ENCODE assay signal across 8 mouse cellular contexts in genomic region chr3:27237226-27237625, GRCm38 (mm10). TPM values are rescaled to one million over a fixed set of nuclear protein-coding genes. Genes with fewer than 3 reads are reported as not detected.
DNase-seq lines count a peak whose midpoint lies in the region; ATAC-seq and TF ChIP-seq lines count a peak whose summit lies in the region.

No protein-coding gene starts in this region.

- peak; percentile 65; the same call in 1 of the 2 replicates for ATAC-seq in forebrain, embryonic 11.5 days (replicated peaks; ENCODE audit: low FRiP score)
- ATAC-seq in forebrain, embryonic 15.5 days (replicated peaks): no peak
- no peak for ATAC-seq in limb, embryonic 14.5 days (ENCODE audit: low FRiP score, low read depth)

- no peak for TF ChIP-seq POLR2A in spleen, adult 2 months (IDR thresholded peaks at IDR 0.05; ENCODE audit: low read depth, low read length)
- no peak for TF ChIP-seq POLR2A in limb, embryonic 14.5 days (IDR thresholded peaks at IDR 0.05; ENCODE audit: borderline replicate concordance, extremely low read depth, insufficient read depth, insufficient read length)

- H3K4me2 ChIP-seq in forebrain, embryonic 11.5 days (ENCODE audit: low read depth, low read length, severe bottlenecking): no peak overlapping the region
- no peak overlapping the region for H3K4me2 ChIP-seq in forebrain, embryonic 15.5 days (replicated peaks)
- H3K4me2 ChIP-seq in limb, embryonic 14.5 days (replicated peaks; ENCODE audit: low read depth, low read length, severe bottlenecking): no peak overlapping the region

- H3K27me3 ChIP-seq in forebrain, embryonic 11.5 days (ENCODE audit: control insufficient read depth, insufficient read depth, low read length): no peaks in the 10 kb centered on the region
- no peaks in the 10 kb centered on the region for H3K27me3 ChIP-seq in forebrain, embryonic 15.5 days
- H3K27me3 ChIP-seq in spleen, adult 2 months (ENCODE audit: control insufficient read depth, insufficient read depth, low read length): no peaks in the 10 kb centered on the region
- no peaks in the 10 kb centered on the region for H3K27me3 ChIP-seq in limb, embryonic 14.5 days (ENCODE audit: control insufficient read depth, insufficient read depth, low read length)

- no peaks in the 10 kb centered on the region for H3K4me1 ChIP-seq in forebrain, embryonic 11.5 days (replicated peaks; ENCODE audit: control insufficient read depth, insufficient read depth, low read length)
- no peaks in the 10 kb centered on the region for H3K4me1 ChIP-seq in forebrain, embryonic 15.5 days
- no peaks in the 10 kb centered on the region for H3K4me1 ChIP-seq in spleen, adult 2 months (ENCODE audit: control insufficient read depth, insufficient read depth, insufficient read length)
- H3K4me1 ChIP-seq in limb, embryonic 14.5 days (ENCODE audit: control insufficient read depth, insufficient read depth, low read length): no peaks in the 10 kb centered on the region

- no peak for DNase-seq in forebrain, embryonic 11.5 days (ENCODE audit: low spot score)
- peak; percentile 24 to 27 for DNase-seq in spleen, adult 2 months (ENCODE audit: low read depth in 1 of 2, low spot score in 2 of 2)
- no peak for DNase-seq in spleen, adult 12 weeks (ENCODE audit: low spot score)
- peak; percentile 76 for DNase-seq in cerebellum, adult 9-10 months
- DNase-seq in heart, postnatal 4 days: peak; percentile 57
- peak; percentile 79 for DNase-seq in limb, embryonic 14.5 days (ENCODE audit: low spot score)
- DNase-seq in retina, postnatal 1 day: peak; percentile 77

- 24% methylated on average over 2 of the region's 2 CpGs for WGBS in forebrain, embryonic 11.5 days
- 19% methylated on average over 2 of the region's 2 CpGs for WGBS in forebrain, embryonic 15.5 days
- WGBS in spleen, adult 2 months: 21% methylated on average over 2 of the region's 2 CpGs
- 17% methylated on average over 2 of the region's 2 CpGs for WGBS in limb, embryonic 14.5 days

- H3K9me3 ChIP-seq in forebrain, embryonic 11.5 days (ENCODE audit: control insufficient read depth, low read length): no peaks in the 10 kb centered on the region
- H3K9me3 ChIP-seq in forebrain, embryonic 15.5 days: no peaks in the 10 kb centered on the region
- H3K9me3 ChIP-seq in limb, embryonic 14.5 days (ENCODE audit: control insufficient read depth, low read length): no peaks in the 10 kb centered on the region

- no peaks in the 10 kb centered on the region for H3K36me3 ChIP-seq in forebrain, embryonic 11.5 days (ENCODE audit: control insufficient read depth, insufficient read depth, low read length)
- H3K36me3 ChIP-seq in forebrain, embryonic 15.5 days: no peaks in the 10 kb centered on the region
- H3K36me3 ChIP-seq in spleen, adult 2 months (ENCODE audit: control insufficient read depth, insufficient read depth, low read length): peaks cover 10% of the 10 kb centered on the region
- H3K36me3 ChIP-seq in limb, embryonic 14.5 days (ENCODE audit: control insufficient read depth, insufficient read depth, low read length): no peaks in the 10 kb centered on the region

- TF ChIP-seq CTCF in spleen, adult 2 months (IDR thresholded peaks at IDR 0.05; ENCODE audit: extremely low read depth, insufficient read depth, insufficient read length, insufficient replicate concordance): no peak

- H3K4me3 ChIP-seq in forebrain, embryonic 11.5 days (ENCODE audit: low read depth, low read length): no peak overlapping the region
- no peak overlapping the region for H3K4me3 ChIP-seq in forebrain, embryonic 15.5 days
- H3K4me3 ChIP-seq in spleen, adult 2 months (ENCODE audit: extremely low read depth, insufficient read depth, insufficient read length): no peak overlapping the region
- H3K4me3 ChIP-seq in limb, embryonic 14.5 days (replicated peaks; ENCODE audit: low read length): no peak overlapping the region

- no peak overlapping the region for H3K27ac ChIP-seq in forebrain, embryonic 11.5 days (ENCODE audit: low read depth, low read length)
- H3K27ac ChIP-seq in forebrain, embryonic 15.5 days (replicated peaks): no peak overlapping the region
- no peak overlapping the region for H3K27ac ChIP-seq in spleen, adult 2 months (ENCODE audit: insufficient read depth, low read length)
- H3K27ac ChIP-seq in limb, embryonic 14.5 days (replicated peaks; ENCODE audit: low read depth, low read length): no peak overlapping the region

- H3K9ac ChIP-seq in forebrain, embryonic 11.5 days (ENCODE audit: low read length): no peak overlapping the region
- no peak overlapping the region for H3K9ac ChIP-seq in forebrain, embryonic 15.5 days (replicated peaks)
- no peak overlapping the region for H3K9ac ChIP-seq in limb, embryonic 14.5 days (ENCODE audit: low read depth, low read length, severe bottlenecking)

RNA-seq across cellular contexts. Expression of gene Nceh1, which starts 54.5 kb away (rescaled TPM):
- 3.3 and 3.4 TPM in 2 replicates for polyA plus RNA-seq in forebrain, embryonic 11.5 days (2014; fragmentation: Nextera tagmentation; extraction: Ambion mirVana)
- 6.9 and 7.2 TPM in 2 replicates for polyA plus RNA-seq in forebrain, embryonic 15.5 days (2015; fragmentation: Nextera tagmentation; extraction: Ambion mirVana)
- polyA plus RNA-seq in spleen, adult 2 months (2012; rRNA removed): 23.0 and 37.0 TPM in 2 replicates
- total RNA-seq in heart, postnatal 4 days (2021): 100 to 1,000 TPM; 111 to 114 TPM
- polyA plus RNA-seq in limb, embryonic 14.5 days (2012; rRNA removed): 1.4 and 1.9 TPM in 2 replicates
- 2.8 and 3.2 TPM in 2 replicates for polyA plus RNA-seq in limb, embryonic 14.5 days (2014; fragmentation: Nextera tagmentation; extraction: Ambion mirVana)

Comparison
In these comparisons a context has a peak if more than half of its experiments do, and no peak if none do; other contexts are left out.
1. DNase-seq: peak in spleen, adult 2 months (2 of 2), cerebellum, adult 9-10 months (single experiment), heart, postnatal 4 days (single experiment), limb, embryonic 14.5 days (single experiment) and retina, postnatal 1 day (single experiment); none in forebrain, embryonic 11.5 days (single experiment) and spleen, adult 12 weeks (single experiment).